Mouse (Mus musculus): ENCODE data around the gene H2al1j. TPM values are rescaled to one million over a fixed set of nuclear protein-coding genes. Genes with fewer than 3 reads are reported as not detected.
"Not testable (repeated sequence)": the region's sequence is repeated elsewhere in the genome, so short reads cannot be mapped to it uniquely, and the experiment has no call there.

Gene H2al1j
- not detected in 2 replicates for polyA plus RNA-seq (2012; rRNA removed)
- polyA plus RNA-seq (2014; fragmentation: Nextera tagmentation; extraction: Ambion mirVana): not detected in 2 replicates

- DNase-seq (ENCODE audit: low read depth in 3 of 3, low spot score in 3 of 3); H3K36me3 ChIP-seq (replicated peaks; ENCODE audit: control insufficient read depth, insufficient read depth, low read depth): not testable (repeated sequence)
- 49% methylated on average over 2 of the region's 2 CpGs for WGBS (ENCODE audit: insufficient replicate concordance)
These were observed at the start of gene H2al1j for GRCm38 (mm10) chrX:11327522-11327921. Gene H2al1j, plus strand, starts transcription at chrX:11327822.

GRCm38 (mm10) chrX:11280741-11281140 is 46.9 kb upstream of the H2al1j start:
- H3K9me3 ChIP-seq (ENCODE audit: control insufficient read depth, low read length): no peaks in the 10 kb centered on the region
- H3K4me3 ChIP-seq (ENCODE audit: insufficient read depth in 1 of 2, low read depth in 2 of 2, low read length in 2 of 2): no peak overlapping the region
- H3K36me3 ChIP-seq (replicated peaks; ENCODE audit: control insufficient read depth, insufficient read depth, low read depth): no peaks in the 10 kb centered on the region
- 34% methylated on average over 2 of the region's 2 CpGs for WGBS (ENCODE audit: insufficient replicate concordance)
- no peak overlapping the region for H3K4me2 ChIP-seq (ENCODE audit: low read depth)
- H3K27ac ChIP-seq: no peak overlapping the region
- TF ChIP-seq EP300 (IDR thresholded peaks at IDR 0.05; ENCODE audit: low read depth) (no peak), CTCF (IDR thresholded peaks at IDR 0.05; ENCODE audit: low read depth) (no peak)
- H3K4me1 ChIP-seq (replicated peaks; ENCODE audit: control insufficient read depth in 2 of 2, insufficient read depth in 2 of 2, low read length in 1 of 2): no peaks in the 10 kb centered on the region
- DNase-seq (ENCODE audit: low read depth in 3 of 3, low spot score in 3 of 3) (no peak), ATAC-seq (ENCODE audit: insufficient read depth) (no peak)
- H3K9ac ChIP-seq (replicated peaks): no peak overlapping the region
- H3K27me3 ChIP-seq (ENCODE audit: control insufficient read depth, insufficient read depth, low read length): no peaks in the 10 kb centered on the region

More at GRCm38 (mm10) chrX:11327522-11327921, at the start of gene H2al1j:
- H3K27ac ChIP-seq; H3K9me3 ChIP-seq (ENCODE audit: control insufficient read depth, low read length); H3K4me1 ChIP-seq (replicated peaks; ENCODE audit: control insufficient read depth in 2 of 2, insufficient read depth in 2 of 2, low read length in 1 of 2); H3K27me3 ChIP-seq (ENCODE audit: control insufficient read depth, insufficient read depth, low read length); H3K4me3 ChIP-seq (ENCODE audit: insufficient read depth in 1 of 2, low read depth in 2 of 2, low read length in 2 of 2); ATAC-seq (ENCODE audit: insufficient read depth); H3K4me2 ChIP-seq (ENCODE audit: low read depth); H3K9ac ChIP-seq (replicated peaks): not testable (repeated sequence)

- no peak for DNase-seq (ENCODE audit: low read depth in 3 of 3, low spot score in 3 of 3)
- no peak for TF ChIP-seq EP300 (IDR thresholded peaks at IDR 0.05; ENCODE audit: low read depth)
- no peak for TF ChIP-seq CTCF (IDR thresholded peaks at IDR 0.05; ENCODE audit: low read depth)
These were observed 39.2 kb upstream of the H2al1j start for GRCm38 (mm10) chrX:11288306-11288882.

GRCm38 (mm10) chrX:11289244-11289643 is 38.4 kb upstream of the H2al1j start:
- TF ChIP-seq EP300 (IDR thresholded peaks at IDR 0.05; ENCODE audit: low read depth) (no peak), CTCF (IDR thresholded peaks at IDR 0.05; ENCODE audit: low read depth) (no peak)
- 32% methylated on average over 4 of the region's 4 CpGs for WGBS (ENCODE audit: insufficient replicate concordance)
- Histone ChIP-seq H3K27me3 (ENCODE audit: control insufficient read depth, insufficient read depth, low read length) (no peaks in the 10 kb centered on the region), H3K4me3 (ENCODE audit: insufficient read depth in 1 of 2, low read depth in 2 of 2, low read length in 2 of 2) (no peak overlapping the region), H3K4me1 (replicated peaks; ENCODE audit: control insufficient read depth in 2 of 2, insufficient read depth in 2 of 2, low read length in 1 of 2) (no peaks in the 10 kb centered on the region), H3K36me3 (replicated peaks; ENCODE audit: control insufficient read depth, insufficient read depth, low read depth) (no peaks in the 10 kb centered on the region), H3K27ac (no peak overlapping the region), H3K9me3 (ENCODE audit: control insufficient read depth, low read length) (no peaks in the 10 kb centered on the region), H3K4me2 (ENCODE audit: low read depth) (no peak overlapping the region), H3K9ac (replicated peaks) (no peak overlapping the region)
- DNase-seq (ENCODE audit: low read depth in 3 of 3, low spot score in 3 of 3) (no peak), ATAC-seq (ENCODE audit: insufficient read depth) (no peak)

More at GRCm38 (mm10) chrX:11288306-11288882, 39.2 kb upstream of the H2al1j start:
- H3K4me1 ChIP-seq (replicated peaks; ENCODE audit: control insufficient read depth in 2 of 2, insufficient read depth in 2 of 2, low read length in 1 of 2): no peaks in the 10 kb centered on the region
- H3K4me2 ChIP-seq (ENCODE audit: low read depth): no peak overlapping the region
- no peaks in the 10 kb centered on the region for H3K27me3 ChIP-seq (ENCODE audit: control insufficient read depth, insufficient read depth, low read length)
- no peak for ATAC-seq (ENCODE audit: insufficient read depth)
- no peak overlapping the region for H3K4me3 ChIP-seq (ENCODE audit: insufficient read depth in 1 of 2, low read depth in 2 of 2, low read length in 2 of 2)
- WGBS (ENCODE audit: insufficient replicate concordance): 44% methylated on average over 14 of the region's 14 CpGs
- no peak overlapping the region for H3K27ac ChIP-seq
- no peaks in the 10 kb centered on the region for H3K36me3 ChIP-seq (replicated peaks; ENCODE audit: control insufficient read depth, insufficient read depth, low read depth)
- no peaks in the 10 kb centered on the region for H3K9me3 ChIP-seq (ENCODE audit: control insufficient read depth, low read length)
- no peak overlapping the region for H3K9ac ChIP-seq (replicated peaks)

- H3K4me1 ChIP-seq (replicated peaks; ENCODE audit: control insufficient read depth in 2 of 2, insufficient read depth in 2 of 2, low read length in 1 of 2); H3K36me3 ChIP-seq (replicated peaks; ENCODE audit: control insufficient read depth, insufficient read depth, low read depth); ATAC-seq (ENCODE audit: insufficient read depth); H3K27me3 ChIP-seq (ENCODE audit: control insufficient read depth, insufficient read depth, low read length); H3K4me2 ChIP-seq (ENCODE audit: low read depth); H3K9ac ChIP-seq (replicated peaks); H3K9me3 ChIP-seq (ENCODE audit: control insufficient read depth, low read length); H3K4me3 ChIP-seq (ENCODE audit: insufficient read depth in 1 of 2, low read depth in 2 of 2, low read length in 2 of 2); DNase-seq (ENCODE audit: low read depth in 3 of 3, low spot score in 3 of 3); H3K27ac ChIP-seq: not testable (repeated sequence)
- WGBS (ENCODE audit: insufficient replicate concordance): no CpG with 5 or more reads among the region's 3 CpGs
These were observed 28.7 kb upstream of the H2al1j start, which contains the start of gene H2al1a for GRCm38 (mm10) chrX:11298957-11299356. Gene H2al1a, plus strand, starts transcription at chrX:11299257.

- not testable (repeated sequence) for H3K27me3 ChIP-seq (ENCODE audit: control insufficient read depth, insufficient read depth, low read length); DNase-seq (ENCODE audit: low read depth in 3 of 3, low spot score in 3 of 3); H3K4me1 ChIP-seq (replicated peaks; ENCODE audit: control insufficient read depth in 2 of 2, insufficient read depth in 2 of 2, low read length in 1 of 2); H3K9me3 ChIP-seq (ENCODE audit: control insufficient read depth, low read length); H3K36me3 ChIP-seq (replicated peaks; ENCODE audit: control insufficient read depth, insufficient read depth, low read depth); H3K4me2 ChIP-seq (ENCODE audit: low read depth); H3K9ac ChIP-seq (replicated peaks); H3K27ac ChIP-seq; ATAC-seq (ENCODE audit: insufficient read depth); H3K4me3 ChIP-seq (ENCODE audit: insufficient read depth in 1 of 2, low read depth in 2 of 2, low read length in 2 of 2)
- WGBS (ENCODE audit: insufficient replicate concordance): 81% methylated on average over 1 of the region's 3 CpGs
These were observed 25.5 kb upstream of the H2al1j start, which contains the start of gene H2al1b for GRCm38 (mm10) chrX:11302132-11302531. Gene H2al1b, plus strand, starts transcription at chrX:11302432.

GRCm38 (mm10) chrX:11305355-11305754 is 22.3 kb upstream of the H2al1j start, which contains the start of gene H2al1c:
Gene H2al1c, plus strand, starts transcription at chrX:11305655.
- not testable (repeated sequence) for H3K4me3 ChIP-seq (ENCODE audit: insufficient read depth in 1 of 2, low read depth in 2 of 2, low read length in 2 of 2)
- WGBS (ENCODE audit: insufficient replicate concordance): 55% methylated on average over 1 of the region's 6 CpGs

GRCm38 (mm10) chrX:11308524-11308923 is 19.1 kb upstream of the H2al1j start, which contains the start of gene H2al1d:
Gene H2al1d, plus strand, starts transcription at chrX:11308824.
- not testable (repeated sequence) for ATAC-seq (ENCODE audit: insufficient read depth)

More at GRCm38 (mm10) chrX:11305355-11305754, 22.3 kb upstream of the H2al1j start, which contains the start of gene H2al1c:
- H3K9ac ChIP-seq (replicated peaks); H3K9me3 ChIP-seq (ENCODE audit: control insufficient read depth, low read length); H3K36me3 ChIP-seq (replicated peaks; ENCODE audit: control insufficient read depth, insufficient read depth, low read depth); H3K4me2 ChIP-seq (ENCODE audit: low read depth); H3K27me3 ChIP-seq (ENCODE audit: control insufficient read depth, insufficient read depth, low read length); H3K27ac ChIP-seq; ATAC-seq (ENCODE audit: insufficient read depth); H3K4me1 ChIP-seq (replicated peaks; ENCODE audit: control insufficient read depth in 2 of 2, insufficient read depth in 2 of 2, low read length in 1 of 2); DNase-seq (ENCODE audit: low read depth in 3 of 3, low spot score in 3 of 3): not testable (repeated sequence)

More at GRCm38 (mm10) chrX:11308524-11308923, 19.1 kb upstream of the H2al1j start, which contains the start of gene H2al1d:
- no CpG with 5 or more reads among the region's 6 CpGs for WGBS (ENCODE audit: insufficient replicate concordance)
- DNase-seq (ENCODE audit: low read depth in 3 of 3, low spot score in 3 of 3); H3K9me3 ChIP-seq (ENCODE audit: control insufficient read depth, low read length); H3K4me2 ChIP-seq (ENCODE audit: low read depth); H3K9ac ChIP-seq (replicated peaks); H3K27me3 ChIP-seq (ENCODE audit: control insufficient read depth, insufficient read depth, low read length); H3K4me3 ChIP-seq (ENCODE audit: insufficient read depth in 1 of 2, low read depth in 2 of 2, low read length in 2 of 2); H3K4me1 ChIP-seq (replicated peaks; ENCODE audit: control insufficient read depth in 2 of 2, insufficient read depth in 2 of 2, low read length in 1 of 2); H3K27ac ChIP-seq; H3K36me3 ChIP-seq (replicated peaks; ENCODE audit: control insufficient read depth, insufficient read depth, low read depth): not testable (repeated sequence)

All from liver, embryonic 14.5 days (tissue).